Mouse (Mus musculus) right cerebral cortex, postnatal 36 days (tissue): ENCODE measurements at regions not wholly inside any gene's neighbourhood (a gene's known extent, or its start where the extent isn't known, plus 50 kb on each side); places are given as distances from the start of the nearest gene placed in this dataset.
A peak's percentile ranks its signal among the peaks of the same experiment; 100 is the strongest.

Experiments
- DNase-seq, 2 experiments: peaks; one replicate each; pipeline ENCODE4 v3.0.0; 2022; ENCODE audit warnings: low spot score in 2 of 2, mixed read lengths in 1 of 2

GRCm38 (mm10) chr16:75487915-75488314 lies 97.9 kb downstream of the Lipi start:
- no peak for DNase-seq

- no peak for DNase-seq
Observed at GRCm38 (mm10) chr16:75483878-75484277, 102.0 kb downstream of the Lipi start.

GRCm38 (mm10) chr16:75465420-75465975 lies 120.4 kb downstream of the Lipi start:
- DNase-seq: peak; percentile 1 to 8

- DNase-seq: no peak
Observed at GRCm38 (mm10) chr16:75462136-75462535, 123.7 kb downstream of the Lipi start.

- DNase-seq: peak; percentile 36 to 38
Observed at GRCm38 (mm10) chr16:75446901-75447514, 138.9 kb downstream of the Lipi start.

GRCm38 (mm10) chr16:75439296-75439695 lies 146.6 kb downstream of the Lipi start:
- peak in 1 of 2 experiments; percentile 41 for DNase-seq

- no peak for DNase-seq
Observed at GRCm38 (mm10) chr16:75433227-75433626, 152.6 kb downstream of the Lipi start.

GRCm38 (mm10) chr16:75384526-75385222 lies 201.2 kb downstream of the Lipi start:
- no peak for DNase-seq

- DNase-seq: no peak
Observed at GRCm38 (mm10) chr16:75381191-75381590, 204.7 kb downstream of the Lipi start.

GRCm38 (mm10) chr16:75369700-75370099 lies 216.2 kb downstream of the Lipi start:
- DNase-seq: no peak

- no peak for DNase-seq
Observed at GRCm38 (mm10) chr16:75366727-75367126, 219.1 kb downstream of the Lipi start.

- no peak for DNase-seq
Observed at GRCm38 (mm10) chr16:75365361-75365994, 220.4 kb downstream of the Lipi start.

GRCm38 (mm10) chr16:75362095-75362494 lies 223.8 kb downstream of the Lipi start:
- no peak for DNase-seq

- no peak for DNase-seq
Observed at GRCm38 (mm10) chr16:75360791-75361190, 225.1 kb downstream of the Lipi start.

GRCm38 (mm10) chr16:75353394-75353793 lies 232.5 kb downstream of the Lipi start:
- no peak for DNase-seq

- no peak for DNase-seq
Observed at GRCm38 (mm10) chr16:75344201-75344927, 241.5 kb downstream of the Lipi start.

- no peak for DNase-seq
Observed at GRCm38 (mm10) chr16:75343028-75343901, 242.6 kb downstream of the Lipi start.

- no peak for DNase-seq
Observed at GRCm38 (mm10) chr16:75334228-75334627, 251.6 kb downstream of the Lipi start.

GRCm38 (mm10) chr16:75333750-75334149 lies 252.1 kb downstream of the Lipi start:
- no peak for DNase-seq

GRCm38 (mm10) chr16:75332853-75333252 lies 253.0 kb downstream of the Lipi start:
- DNase-seq: no peak

GRCm38 (mm10) chr16:75325296-75325695 lies 260.6 kb downstream of the Lipi start:
- no peak for DNase-seq
